Mouse (Mus musculus) lung, adult 2 months (tissue): ENCODE measurements around the gene Htr1b. TPM values are rescaled to one million over a fixed set of nuclear protein-coding genes. Genes with fewer than 3 reads are reported as not detected.

Experiments used
- DNase-seq: peaks from one replicate; pipeline ENCODE4 v3.0.0; 2022
- H3K4me1 ChIP-seq: fragments of 200-500 bp; 2 replicates; pipeline ENCODE4 v1.6.1; 2011; ENCODE audit warnings: low read length; ENCODE audit not compliant: control insufficient read depth, insufficient read depth
- H3K4me3 ChIP-seq: fragments of 200-500 bp; replicated peaks from 2 replicates; pipeline ENCODE3; 2011; ENCODE audit warnings: low read depth, mild to moderate bottlenecking, control low read depth, low read length; ENCODE audit errors: extremely low read depth
- CTCF ChIP-seq: fragments of 200-500 bp; IDR thresholded peaks from 2 replicates; pipeline ENCODE4 v1.5.1; 2011; ENCODE audit warnings: mild to moderate bottlenecking, low read length, control low read depth; ENCODE audit not compliant: insufficient read depth
- POLR2A ChIP-seq: fragments of 200-500 bp; IDR thresholded peaks from 2 replicates; pipeline ENCODE4 v1.6.1; 2011; ENCODE audit warnings: low read depth, mild to moderate bottlenecking, control low read depth, low read length, borderline replicate concordance; ENCODE audit errors: extremely low read depth
- WGBS: fragments of 180-500 bp; shearing (Covaris S2); methylation state at CpG from one replicate; pipeline ENCODE4 v1.1.7; 2018; 5-methylcytosine and 5-hydroxymethylcytosine counted together
- polyA plus RNA-seq: library from polyadenylated mRNA; depleted of rRNA; stranded (reverse); fragments of >200 nt; gene quantifications from 2 replicates; pipeline ENCODE4 v1.2.3, GENCODE M21; 2012; rRNA removed

The Htr1b gene
- polyA plus RNA-seq, 1 experiment: 2.3 TPM

- DNase-seq: no peak
- no peaks in the 10 kb centered on the region for H3K4me1 ChIP-seq
- no peak for TF ChIP-seq POLR2A
- no peak for TF ChIP-seq CTCF
- H3K4me3 ChIP-seq: no peak overlapping the region
Observed at GRCm38 (mm10) chr9:81625898-81626297, 7.7 kb downstream of the Htr1b start.

DNA sequence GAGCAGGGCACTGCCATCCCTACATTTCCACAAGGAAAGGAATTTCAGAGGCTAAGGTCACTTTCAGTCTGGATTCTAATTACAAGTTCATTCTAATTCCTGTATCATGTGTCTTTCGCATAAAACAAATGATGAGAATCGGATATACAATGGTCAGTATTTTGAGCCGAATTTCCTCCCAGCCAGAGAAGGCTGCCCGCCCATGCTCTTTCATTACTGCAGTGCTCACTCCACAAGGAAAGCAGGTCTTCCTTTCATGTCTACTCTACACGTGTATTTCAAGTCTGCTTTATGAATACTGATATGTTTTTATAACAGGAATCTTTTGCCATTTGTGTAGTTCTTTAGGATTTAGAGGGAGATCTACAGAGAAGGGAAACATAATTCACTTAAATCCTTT, 10.8 kb downstream of the Htr1b start:
- WGBS: 61% methylated on average over 5 of the region's 5 CpGs
- TF ChIP-seq POLR2A: no peak
- no peak for TF ChIP-seq CTCF
- no peak for DNase-seq
- no peaks in the 10 kb centered on the region for H3K4me1 ChIP-seq
- H3K4me3 ChIP-seq: no peak overlapping the region

- WGBS: 74% methylated on average over 4 of the region's 4 CpGs
- Histone ChIP-seq H3K4me1 (no peaks in the 10 kb centered on the region), H3K4me3 (no peak overlapping the region)
- DNase-seq: no peak
- TF ChIP-seq POLR2A (no peak), CTCF (no peak)
Observed at GRCm38 (mm10) chr9:81611022-81611421, 22.6 kb downstream of the Htr1b start.

Other genes with a start within 250 kb of the Htr1b start
- 0.06 and 0.11 TPM in 2 replicates for gene Mei4, start 229.8 kb upstream of the Htr1b start, polyA plus RNA-seq